Mouse (Mus musculus): ENCODE measurements around the gene Arpc4.

Arpc4 gene

GRCm38 (mm10) chr6:113364518-113365135, 13.3 kb upstream of the Arpc4 start:
- DNase-seq (ENCODE audit: low spot score): no peak

DNA sequence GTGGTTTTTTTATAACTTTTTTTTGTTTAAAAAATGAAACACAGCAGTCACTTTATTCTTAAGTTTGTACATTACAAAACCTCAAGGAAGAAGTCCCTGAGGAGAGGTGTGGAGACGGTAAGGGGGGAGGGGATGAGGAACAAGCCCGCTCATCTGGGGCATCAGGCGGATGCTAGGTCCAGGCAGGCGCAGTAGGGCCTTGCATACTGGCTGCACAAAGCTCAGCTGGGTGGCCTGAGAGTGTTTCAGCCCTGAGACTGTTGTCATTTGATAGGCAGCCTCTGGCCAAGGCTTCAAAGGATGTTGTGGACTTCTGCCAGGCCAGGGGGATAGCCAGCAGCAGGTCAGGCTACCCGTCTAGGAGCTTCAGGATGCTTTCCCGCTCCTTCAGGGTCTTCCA, 11.3 kb upstream of the Arpc4 start:
- no peak for DNase-seq (ENCODE audit: low spot score)

- no peak for DNase-seq (ENCODE audit: low spot score)
These were observed 10.3 kb upstream of the Arpc4 start for GRCm38 (mm10) chr6:113367574-113367973.

- DNase-seq (ENCODE audit: low spot score): no peak
These were observed 9.8 kb upstream of the Arpc4 start for GRCm38 (mm10) chr6:113368124-113368523.

DNA sequence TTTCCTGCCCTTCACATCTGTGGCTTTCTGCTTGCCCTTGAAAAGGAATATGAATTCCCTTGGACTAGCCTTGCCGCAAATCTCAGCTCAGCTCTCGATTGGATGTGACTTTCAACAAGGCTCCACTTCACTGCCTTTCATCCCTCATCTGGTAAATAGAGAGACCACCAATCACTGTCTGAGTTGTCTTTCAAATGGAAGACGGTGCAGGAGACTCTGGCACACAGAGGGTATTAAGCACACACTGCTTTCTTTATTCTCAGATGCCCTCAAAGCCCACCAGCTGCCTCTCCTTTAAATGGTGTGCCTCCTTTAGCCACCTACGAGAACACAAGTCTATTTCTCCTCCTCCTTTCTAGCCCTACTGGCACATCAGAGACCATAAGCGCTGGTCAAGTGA, 9.3 kb upstream of the Arpc4 start:
- DNase-seq (ENCODE audit: low spot score): no peak

- no peak for DNase-seq (ENCODE audit: low spot score)
These were observed 7.6 kb upstream of the Arpc4 start for GRCm38 (mm10) chr6:113370194-113370929.

DNA sequence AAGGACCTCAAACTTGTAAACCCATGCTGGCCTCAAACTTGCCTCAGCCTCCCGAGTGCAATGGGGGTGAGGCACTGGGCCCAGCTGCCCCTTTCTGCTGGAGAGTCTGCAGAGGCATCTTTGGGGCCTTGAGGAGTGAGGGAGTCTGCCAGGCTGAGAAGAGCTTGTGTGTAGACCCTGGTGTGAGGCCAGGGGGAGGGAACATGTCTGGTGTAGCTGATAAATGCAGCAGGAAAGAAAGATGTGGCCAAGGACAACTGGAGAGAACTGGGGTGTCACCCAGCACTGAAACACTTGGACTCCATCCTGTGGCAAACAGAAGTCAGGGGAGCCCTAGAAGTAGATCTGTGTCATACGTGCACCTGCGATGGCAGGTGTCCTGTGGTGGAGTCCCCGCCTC, 4.4 kb upstream of the Arpc4 start:
- DNase-seq (ENCODE audit: low spot score): no peak

DNA sequence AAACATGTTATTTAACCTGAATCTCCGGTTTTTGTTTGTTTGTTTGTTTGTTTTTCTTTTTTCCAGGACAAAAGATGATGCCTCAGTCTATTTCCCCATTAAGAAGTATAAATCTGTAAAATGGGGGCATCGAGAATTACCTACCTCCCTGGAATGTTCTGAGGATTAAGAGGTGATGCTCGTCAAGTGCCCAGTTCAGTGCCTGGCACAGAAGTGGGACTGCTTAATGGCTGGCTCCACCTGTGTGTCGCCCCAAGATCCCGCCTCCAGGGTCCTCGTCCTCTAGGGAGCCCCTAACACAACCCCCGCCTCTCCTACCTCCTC, 781 bp upstream of the Arpc4 start:
- DNase-seq (ENCODE audit: low spot score): no peak

DNA sequence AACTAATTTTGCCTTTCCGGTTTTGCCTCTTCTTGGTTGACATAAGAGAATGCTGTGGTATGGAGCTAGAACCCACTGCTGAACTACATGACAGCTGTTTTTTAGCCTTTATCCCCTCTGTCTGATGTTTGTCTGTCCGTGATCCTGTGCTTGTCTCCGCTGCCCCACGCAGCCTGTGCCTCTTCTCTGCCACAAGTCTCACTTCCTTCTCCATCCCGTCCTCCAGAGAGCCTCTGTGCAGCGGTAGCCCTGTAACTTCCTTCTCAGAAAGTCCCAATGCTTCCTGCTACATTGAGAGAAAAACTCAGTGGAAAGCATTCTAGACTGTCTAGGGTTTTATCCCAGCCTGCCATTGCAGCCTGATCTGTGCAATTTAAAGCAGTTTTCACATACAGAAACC, 1.3 kb downstream of the Arpc4 start:
- no peak for DNase-seq (ENCODE audit: low spot score)

- no peak for DNase-seq (ENCODE audit: low spot score)
These were observed 2.6 kb downstream of the Arpc4 start for GRCm38 (mm10) chr6:113380480-113380879.

DNA sequence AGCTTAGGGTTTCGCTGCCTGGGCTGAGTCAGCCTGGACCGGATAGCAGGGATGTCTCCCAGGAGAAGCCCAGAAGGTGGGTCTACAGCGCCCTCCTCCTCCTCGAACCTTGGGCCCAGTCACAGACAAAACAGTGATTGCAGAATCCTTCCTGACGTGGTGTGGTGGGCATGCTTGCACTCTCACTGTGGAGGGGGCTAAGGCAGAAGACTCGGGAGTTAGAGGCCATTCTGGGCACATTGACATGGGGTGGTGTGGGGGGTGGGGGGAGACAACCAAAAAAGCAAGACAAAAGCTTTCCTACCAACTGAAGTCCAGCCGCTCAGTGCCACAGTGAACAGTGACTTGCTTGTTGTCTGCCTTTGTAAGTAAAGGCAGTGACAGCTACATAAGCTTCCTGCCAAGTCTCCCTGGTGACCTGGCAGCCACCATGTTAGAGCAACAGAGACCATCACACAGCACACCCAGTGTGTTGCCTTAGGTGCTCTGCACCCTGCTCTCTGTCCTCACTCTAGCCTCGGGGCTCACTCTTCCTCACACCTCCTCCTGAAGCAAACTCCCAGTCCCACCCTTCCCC, 6.5 kb downstream of the Arpc4 start:
- no peak for DNase-seq (ENCODE audit: low spot score)

DNA sequence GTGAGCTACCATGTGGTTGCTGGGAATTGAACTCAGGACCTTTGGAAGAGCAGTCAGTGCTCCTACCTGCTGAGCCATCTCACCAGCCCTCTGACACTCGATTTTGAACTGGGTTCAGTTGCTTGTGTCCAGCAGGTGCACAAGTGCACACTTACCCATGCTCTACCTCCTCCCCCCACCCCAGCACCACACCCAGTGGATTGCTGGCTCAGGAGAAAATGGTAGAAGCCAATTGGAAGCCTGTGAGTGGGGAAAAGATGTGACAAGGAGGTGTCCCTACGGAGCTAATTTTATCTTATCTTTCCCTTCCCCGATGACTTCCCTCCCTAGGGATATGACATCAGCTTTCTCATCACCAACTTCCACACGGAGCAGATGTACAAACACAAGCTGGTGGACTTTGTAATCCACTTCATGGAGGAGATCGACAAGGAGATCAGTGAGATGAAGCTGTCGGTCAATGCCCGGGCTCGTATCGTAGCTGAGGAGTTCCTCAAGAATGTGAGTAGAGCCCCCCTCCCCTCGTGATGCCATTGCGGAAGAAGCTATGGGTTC, 7.3 kb downstream of the Arpc4 start:
- DNase-seq (ENCODE audit: low spot score): no peak

DNA sequence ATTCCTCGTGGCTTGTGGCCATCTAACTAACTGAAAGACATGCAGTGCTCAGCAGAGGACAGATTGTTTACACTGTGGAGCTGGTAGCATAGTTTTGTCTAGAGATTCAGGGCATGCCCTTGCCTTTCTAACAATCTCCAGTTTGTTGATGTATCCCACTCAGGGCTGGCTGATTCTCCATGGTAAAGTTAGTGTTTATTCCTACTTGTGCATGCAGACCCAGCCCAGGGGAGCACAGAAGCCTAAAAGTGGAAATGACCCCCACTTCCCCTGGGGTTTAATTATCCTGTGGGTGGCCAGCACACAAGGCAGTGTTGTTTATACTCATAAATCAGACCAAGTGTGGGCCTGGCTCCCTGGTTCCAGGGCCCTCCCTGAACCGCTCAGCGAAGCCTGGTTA, 8.1 kb downstream of the Arpc4 start:
- no peak for DNase-seq (ENCODE audit: low spot score)

GRCm38 (mm10) chr6:113388960-113389359, 11.0 kb downstream of the Arpc4 start, which contains the start of gene Ttll3:
Gene Ttll3 (plus strand): TSS chr6:113389260.
- no peak for DNase-seq (ENCODE audit: low spot score)

GRCm38 (mm10) chr6:113390715-113391114, 12.8 kb downstream of the Arpc4 start:
- no peak for DNase-seq (ENCODE audit: low spot score)

GRCm38 (mm10) chr6:113392015-113392386, 14.1 kb downstream of the Arpc4 start:
- DNase-seq (ENCODE audit: low spot score): no peak

- DNase-seq (ENCODE audit: low spot score): peak; percentile 83
These were observed 14.6 kb downstream of the Arpc4 start for GRCm38 (mm10) chr6:113392387-113393071.

GRCm38 (mm10) chr6:113393951-113394350, 16.0 kb downstream of the Arpc4 start:
- no peak for DNase-seq (ENCODE audit: low spot score)

DNA sequence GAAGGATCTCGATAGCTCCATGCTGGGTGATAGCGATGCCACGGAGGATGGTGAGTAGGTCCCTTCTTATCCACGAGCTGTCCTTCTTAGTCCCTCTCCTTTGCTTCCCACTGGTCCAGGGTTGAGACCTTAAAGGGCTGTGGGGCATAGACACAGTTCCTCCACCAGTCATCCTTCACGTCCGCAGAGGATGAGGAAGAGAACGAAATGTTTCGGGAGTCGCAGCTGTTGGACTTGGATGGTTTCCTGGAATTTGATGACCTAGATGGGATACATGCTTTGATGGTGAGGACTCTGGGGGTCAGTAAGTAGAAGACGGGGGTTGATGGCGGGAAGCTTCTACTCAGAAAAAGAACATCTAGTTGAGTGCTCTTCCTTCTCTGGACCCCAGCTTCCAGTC, 16.9 kb downstream of the Arpc4 start:
- no peak for DNase-seq (ENCODE audit: low spot score)

- no peak for DNase-seq (ENCODE audit: low spot score)
These were observed 17.6 kb downstream of the Arpc4 start for GRCm38 (mm10) chr6:113395501-113395900.

- DNase-seq (ENCODE audit: low spot score): no peak
These were observed 18.5 kb downstream of the Arpc4 start for GRCm38 (mm10) chr6:113396270-113397030.

- no peak for DNase-seq (ENCODE audit: low spot score)
These were observed 24.2 kb downstream of the Arpc4 start for GRCm38 (mm10) chr6:113402094-113402493.

Measured in embryo, embryonic 10.5 days (tissue).